Mouse (Mus musculus) forebrain, embryonic 10.5 days (tissue): ENCODE data around the gene Pa2g4. TPM values are rescaled to one million over a fixed set of nuclear protein-coding genes. Genes with fewer than 3 reads are reported as not detected.
A peak's percentile ranks its signal among the peaks of the same experiment; 100 is the strongest.
"Not testable (repeated sequence)": the region's sequence is repeated elsewhere in the genome, so short reads cannot be mapped to it uniquely, and the experiment has no call there.

Experiments used
- DNase-seq: peaks from one replicate; pipeline ENCODE4 v3.0.0-alpha.2; 2017; ENCODE audit warnings: low spot score; ENCODE audit errors: extremely low spot score
- H3K27ac ChIP-seq: fragments of 300-500 bp; sonication (generic); 2 replicates; pipeline ENCODE4 v1.5.1; 2016; ENCODE audit warnings: mild to moderate bottlenecking
- H3K27me3 ChIP-seq: fragments of 300-500 bp; sonication (generic); 2 replicates; pipeline ENCODE4 v1.6.1; 2016; ENCODE audit warnings: mild to moderate bottlenecking; ENCODE audit not compliant: poor library complexity, severe bottlenecking
- H3K36me3 ChIP-seq: fragments of 300-500 bp; sonication (generic); replicated peaks from 2 replicates; pipeline ENCODE4 v1.6.1; 2016; ENCODE audit warnings: mild to moderate bottlenecking, moderate library complexity
- H3K4me1 ChIP-seq: fragments of 300-500 bp; sonication (generic); 2 replicates; pipeline ENCODE4 v1.6.1; 2016
- H3K4me3 ChIP-seq: fragments of 300-500 bp; sonication (generic); 2 replicates; pipeline ENCODE4 v1.5.1; 2016; ENCODE audit warnings: mild to moderate bottlenecking, moderate library complexity
- H3K9me3 ChIP-seq: fragments of 300-500 bp; sonication (generic); 2 replicates; pipeline ENCODE4 v1.6.1; 2016; ENCODE audit warnings: mild to moderate bottlenecking, moderate library complexity
- WGBS: fragments of 180-500 bp; shearing (Covaris S2); methylation state at CpG from one replicate; pipeline ENCODE4 v1.1.7; 2016; 5-methylcytosine and 5-hydroxymethylcytosine counted together
- polyA plus RNA-seq: library from polyadenylated mRNA; unstranded; fragments of >200 nt; fragmentation: Nextera tagmentation; extraction: Ambion mirVana; gene quantifications from 2 replicates; pipeline ENCODE4 v1.2.1, GENCODE M21; 2016

Pa2g4 gene
- polyA plus RNA-seq, 1 experiment from 2014 or later, result 302 TPM

- H3K27me3 ChIP-seq, result no peaks in the 10 kb centered on the region
- no peaks in the 10 kb centered on the region for H3K9me3 ChIP-seq
- H3K27ac ChIP-seq, result peak overlapping the region; percentile 91
- peak overlapping the region; percentile 73 for H3K4me3 ChIP-seq
- peaks cover 41% of the 10 kb centered on the region for H3K36me3 ChIP-seq
- DNase-seq, result no peak
- WGBS, result under 1% methylated on average over 46 of the region's 46 CpGs
- peaks cover 33% of the 10 kb centered on the region for H3K4me1 ChIP-seq
Measured at GRCm38 (mm10) chr10:128565206-128565787, 490 bp downstream of the Pa2g4 start.

GRCm38 (mm10) chr10:128563544-128563943, 2.2 kb downstream of the Pa2g4 start:
- peak overlapping the region; percentile 73; the same call in 1 of the 2 replicates for H3K4me3 ChIP-seq
- peaks cover 55% of the 10 kb centered on the region for H3K36me3 ChIP-seq
- 93% methylated on average over 6 of the region's 6 CpGs for WGBS
- peaks cover 33% of the 10 kb centered on the region for H3K4me1 ChIP-seq
- no peak for DNase-seq
- no peaks in the 10 kb centered on the region for H3K9me3 ChIP-seq
- H3K27me3 ChIP-seq, result no peaks in the 10 kb centered on the region
- H3K27ac ChIP-seq, result no peak overlapping the region

- 89% methylated on average over 6 of the region's 6 CpGs for WGBS
- H3K27me3 ChIP-seq, result no peaks in the 10 kb centered on the region
- H3K36me3 ChIP-seq, result peaks cover 57% of the 10 kb centered on the region
- H3K9me3 ChIP-seq, result no peaks in the 10 kb centered on the region
- H3K4me3 ChIP-seq, result no peak overlapping the region
- no peaks in the 10 kb centered on the region for H3K4me1 ChIP-seq
- H3K27ac ChIP-seq, result no peak overlapping the region
- no peak for DNase-seq
Measured at GRCm38 (mm10) chr10:128556963-128557362, 8.8 kb downstream of the Pa2g4 start.

- Histone ChIP-seq H3K27ac (no peak overlapping the region), H3K9me3 (no peaks in the 10 kb centered on the region), H3K36me3 (peaks cover 50% of the 10 kb centered on the region), H3K4me1 (no peaks in the 10 kb centered on the region), H3K27me3 (no peaks in the 10 kb centered on the region), H3K4me3 (no peak overlapping the region)
- DNase-seq, result no peak
Measured at GRCm38 (mm10) chr10:128556286-128556685, 9.5 kb downstream of the Pa2g4 start.

- peaks cover 43% of the 10 kb centered on the region for H3K36me3 ChIP-seq
- H3K27ac ChIP-seq, H3K27me3 ChIP-seq, DNase-seq, H3K4me1 ChIP-seq, H3K9me3 ChIP-seq, H3K4me3 ChIP-seq: not testable (repeated sequence)
- WGBS, result 90% methylated on average over 1 of the region's 1 CpGs
Measured at GRCm38 (mm10) chr10:128555567-128555966, 10.2 kb downstream of the Pa2g4 start.

- DNase-seq, H3K27ac ChIP-seq, H3K9me3 ChIP-seq, H3K27me3 ChIP-seq: not testable (repeated sequence)
- 89% methylated on average over 11 of the region's 11 CpGs for WGBS
- peak overlapping the region; percentile 71; the same call in 1 of the 2 replicates for H3K4me3 ChIP-seq
- peaks cover 15% of the 10 kb centered on the region for H3K36me3 ChIP-seq
- peaks cover 24% of the 10 kb centered on the region for H3K4me1 ChIP-seq
Measured at GRCm38 (mm10) chr10:128550144-128550823, 15.5 kb downstream of the Pa2g4 start.

GRCm38 (mm10) chr10:128549682-128550057, 16.1 kb downstream of the Pa2g4 start:
- WGBS, result 72% methylated on average over 6 of the region's 6 CpGs
- peak overlapping the region; percentile 65 for H3K27ac ChIP-seq

GRCm38 (mm10) chr10:128548947-128549681, 16.7 kb downstream of the Pa2g4 start, which contains the start of gene Rpl41:
Rpl41 (minus strand) TSS chr10:128549305.
- peaks cover 27% of the 10 kb centered on the region for H3K36me3 ChIP-seq
- under 1% methylated on average over 31 of the region's 31 CpGs for WGBS
- H3K9me3 ChIP-seq, result no peaks in the 10 kb centered on the region
- H3K27ac ChIP-seq, result peak within 1 kb of the TSS; percentile 96
- H3K27me3 ChIP-seq, result no peaks in the 10 kb centered on the region
- peak; percentile 92 for DNase-seq
- H3K4me3 ChIP-seq, result peak within 1 kb of the TSS; percentile 71
- H3K4me1 ChIP-seq, result peaks cover 29% of the 10 kb centered on the region

More at GRCm38 (mm10) chr10:128549682-128550057, 16.1 kb downstream of the Pa2g4 start:
- peak overlapping the region; percentile 71 for H3K4me3 ChIP-seq
- not testable (repeated sequence) for H3K9me3 ChIP-seq, H3K27me3 ChIP-seq, DNase-seq
- peaks cover 22% of the 10 kb centered on the region for H3K36me3 ChIP-seq
- H3K4me1 ChIP-seq, result peaks cover 24% of the 10 kb centered on the region

- peaks cover 38% of the 10 kb centered on the region for H3K4me1 ChIP-seq
- H3K9me3 ChIP-seq, H3K27me3 ChIP-seq, DNase-seq: not testable (repeated sequence)
- H3K27ac ChIP-seq, result peak overlapping the region; percentile 96
- peak overlapping the region; percentile 71 for H3K4me3 ChIP-seq
- H3K36me3 ChIP-seq, result peaks cover 36% of the 10 kb centered on the region
- under 1% methylated on average over 30 of the region's 30 CpGs for WGBS
Measured at GRCm38 (mm10) chr10:128548051-128548791, 17.6 kb downstream of the Pa2g4 start.

GRCm38 (mm10) chr10:128547361-128548032, 18.3 kb downstream of the Pa2g4 start, which contains the start of gene Zc3h10:
Zc3h10 (minus strand) TSS chr10:128547774.
- peaks cover 40% of the 10 kb centered on the region for H3K4me1 ChIP-seq
- H3K27me3 ChIP-seq, result no peaks in the 10 kb centered on the region
- H3K36me3 ChIP-seq, result peaks cover 43% of the 10 kb centered on the region
- peak within 1 kb of the TSS; percentile 96 for H3K27ac ChIP-seq
- WGBS, result under 1% methylated on average over 50 of the region's 50 CpGs
- peak; percentile 95 for DNase-seq
- peak within 1 kb of the TSS; percentile 71 for H3K4me3 ChIP-seq
- H3K9me3 ChIP-seq, result no peaks in the 10 kb centered on the region

- peak overlapping the region; percentile 96 for H3K27ac ChIP-seq
- H3K9me3 ChIP-seq, result no peaks in the 10 kb centered on the region
- WGBS, result 31% methylated on average over 7 of the region's 7 CpGs
- no peak for DNase-seq
- H3K4me3 ChIP-seq, result peak overlapping the region; percentile 71
- H3K27me3 ChIP-seq, result no peaks in the 10 kb centered on the region
- H3K4me1 ChIP-seq, result peaks cover 40% of the 10 kb centered on the region
- peaks cover 50% of the 10 kb centered on the region for H3K36me3 ChIP-seq
Measured at GRCm38 (mm10) chr10:128546787-128547186, 19.0 kb downstream of the Pa2g4 start.

GRCm38 (mm10) chr10:128546361-128546760, 19.4 kb downstream of the Pa2g4 start:
- Histone ChIP-seq H3K4me3 (peak overlapping the region; percentile 71), H3K4me1 (peaks cover 40% of the 10 kb centered on the region), H3K9me3 (no peaks in the 10 kb centered on the region), H3K27me3 (no peaks in the 10 kb centered on the region), H3K27ac (peak overlapping the region; percentile 96), H3K36me3 (peaks cover 55% of the 10 kb centered on the region)
- DNase-seq, result no peak
- 16% methylated on average over 4 of the region's 4 CpGs for WGBS
